Mouse (Mus musculus) limb, embryonic 14.5 days (tissue): ENCODE measurements at regions not wholly inside any gene's neighbourhood (a gene's known extent, or its start where the extent isn't known, plus 50 kb on each side); places are given as distances from the start of the nearest gene placed in this dataset.

Source experiments
- ATAC-seq: fragments of 200-750 bp; cut with Nextera tagmentation; 2 replicates; pipeline ENCODE4 v1.8.0; 2017; ENCODE audit warnings: low read depth, moderate number of reproducible peaks, moderate TSS enrichment; ENCODE audit not compliant: low FRiP score
- DNase-seq: peaks from one replicate; pipeline ENCODE4 v3.0.0-alpha.2; 2015; ENCODE audit warnings: low spot score
- H3K27ac ChIP-seq: fragments of 300-500 bp; sonication (generic); replicated peaks from 2 replicates; pipeline ENCODE4 v1.5.1; 2014; ENCODE audit warnings: low read depth, mild to moderate bottlenecking, low read length, moderate library complexity, mixed read lengths
- H3K27me3 ChIP-seq: fragments of 300-500 bp; sonication (generic); 2 replicates; pipeline ENCODE4 v1.6.1; 2014; ENCODE audit warnings: low read length, mixed read lengths; ENCODE audit not compliant: control insufficient read depth, insufficient read depth
- H3K36me3 ChIP-seq: fragments of 300-500 bp; sonication (generic); 2 replicates; pipeline ENCODE4 v1.6.1; 2014; ENCODE audit warnings: mild to moderate bottlenecking, low read length, moderate library complexity, mixed read lengths; ENCODE audit not compliant: control insufficient read depth, insufficient read depth
- H3K4me1 ChIP-seq: fragments of 300-500 bp; sonication (generic); 2 replicates; pipeline ENCODE4 v1.6.1; 2014; ENCODE audit warnings: antibody characterized with exemption, low read length, mixed read lengths; ENCODE audit not compliant: control insufficient read depth, insufficient read depth
- H3K4me2 ChIP-seq: fragments of 300-500 bp; sonication (generic); replicated peaks from 2 replicates; pipeline ENCODE4 v1.6.1; 2014; ENCODE audit warnings: low read depth, mild to moderate bottlenecking, low read length, moderate library complexity; ENCODE audit not compliant: severe bottlenecking
- H3K4me3 ChIP-seq: fragments of 300-500 bp; sonication (generic); replicated peaks from 2 replicates; pipeline ENCODE4 v1.5.1; 2014; ENCODE audit warnings: low read length
- H3K9ac ChIP-seq: fragments of 300-500 bp; sonication (generic); 2 replicates; pipeline ENCODE4 v1.6.1; 2014; ENCODE audit warnings: mild to moderate bottlenecking, low read depth, low read length, moderate library complexity; ENCODE audit not compliant: severe bottlenecking
- H3K9me3 ChIP-seq: fragments of 300-500 bp; sonication (generic); 2 replicates; pipeline ENCODE4 v1.6.1; 2016; ENCODE audit warnings: low read length; ENCODE audit not compliant: control insufficient read depth
- POLR2A ChIP-seq: fragments of 200-500 bp; IDR thresholded peaks from 2 replicates; pipeline ENCODE4 v1.8.0; 2012; ENCODE audit warnings: inconsistent platforms, mild to moderate bottlenecking, moderate library complexity, borderline replicate concordance; ENCODE audit not compliant: insufficient read depth, insufficient read length; ENCODE audit errors: extremely low read depth
- WGBS: fragments of 180-500 bp; shearing (Covaris S2); extraction: QIAGEN DNeasy Blood & Tissue Kit; methylation state at CpG from one replicate; pipeline ENCODE4 v1.1.7; 2014; 5-methylcytosine and 5-hydroxymethylcytosine counted together

GRCm38 (mm10) chr1:63920181-63920933, 151.3 kb upstream of the 4933402D24Rik start:
- DNase-seq = no peak
- Histone ChIP-seq H3K36me3 (no peaks in the 10 kb centered on the region), H3K27ac (no peak overlapping the region), H3K4me1 (no peaks in the 10 kb centered on the region), H3K4me3 (no peak overlapping the region), H3K4me2 (no peak overlapping the region), H3K9me3 (no peaks in the 10 kb centered on the region), H3K9ac (no peak overlapping the region), H3K27me3 (no peaks in the 10 kb centered on the region)
- 57% methylated on average over 8 of the region's 8 CpGs for whole genome bisulfite sequencing
- no peak for ATAC-seq
- no peak for TF ChIP-seq POLR2A

GRCm38 (mm10) chr1:63918200-63918599, 149.1 kb upstream of the 4933402D24Rik start:
- Histone ChIP-seq H3K4me2 (no peak overlapping the region), H3K9ac (no peak overlapping the region), H3K27ac (no peak overlapping the region), H3K9me3 (no peaks in the 10 kb centered on the region), H3K4me3 (no peak overlapping the region), H3K27me3 (no peaks in the 10 kb centered on the region), H3K4me1 (no peaks in the 10 kb centered on the region), H3K36me3 (no peaks in the 10 kb centered on the region)
- DNase-seq (no peak), ATAC-seq (no peak)
- WGBS = 72% methylated on average over 7 of the region's 7 CpGs
- TF ChIP-seq POLR2A = no peak

GRCm38 (mm10) chr1:63916907-63917650, 148.0 kb upstream of the 4933402D24Rik start:
- TF ChIP-seq POLR2A = no peak
- Histone ChIP-seq H3K36me3 (no peaks in the 10 kb centered on the region), H3K27ac (no peak overlapping the region), H3K9ac (no peak overlapping the region), H3K4me3 (no peak overlapping the region), H3K27me3 (no peaks in the 10 kb centered on the region), H3K9me3 (no peaks in the 10 kb centered on the region), H3K4me2 (no peak overlapping the region), H3K4me1 (no peaks in the 10 kb centered on the region)
- peak; percentile 14 for DNase-seq
- WGBS = 55% methylated on average over 7 of the region's 7 CpGs
- no peak for ATAC-seq

- H3K9me3 ChIP-seq = no peaks in the 10 kb centered on the region
- no peak overlapping the region for H3K9ac ChIP-seq
- no peak overlapping the region for H3K4me2 ChIP-seq
- no peak overlapping the region for H3K4me3 ChIP-seq
- ATAC-seq (no peak), DNase-seq (no peak)
- WGBS = 78% methylated on average over 3 of the region's 3 CpGs
- TF ChIP-seq POLR2A = no peak
- no peaks in the 10 kb centered on the region for H3K4me1 ChIP-seq
- H3K27me3 ChIP-seq = no peaks in the 10 kb centered on the region
- H3K27ac ChIP-seq = no peak overlapping the region
- H3K36me3 ChIP-seq = no peaks in the 10 kb centered on the region
Observed at GRCm38 (mm10) chr1:63910765-63911164, 141.7 kb upstream of the 4933402D24Rik start.

GRCm38 (mm10) chr1:63909191-63909590, 140.1 kb upstream of the 4933402D24Rik start:
- WGBS = 93% methylated on average over 2 of the region's 2 CpGs
- TF ChIP-seq POLR2A = no peak
- Histone ChIP-seq H3K9ac (no peak overlapping the region), H3K9me3 (no peaks in the 10 kb centered on the region), H3K4me3 (no peak overlapping the region), H3K27ac (no peak overlapping the region), H3K4me1 (no peaks in the 10 kb centered on the region), H3K4me2 (no peak overlapping the region), H3K27me3 (no peaks in the 10 kb centered on the region), H3K36me3 (no peaks in the 10 kb centered on the region)
- no peak for DNase-seq
- no peak for ATAC-seq
